Mouse (Mus musculus) E14TG2a.4 (cell line): ENCODE measurements at regions not wholly inside any gene's neighbourhood (a gene's known extent, or its start where the extent isn't known, plus 50 kb on each side); places are given as distances from the start of the nearest gene placed in this dataset.

ENCODE experiments used
- CTCF ChIP-seq: conservative IDR thresholded peaks from 2 replicates; pipeline ENCODE4 v1.5.1; 2014; ENCODE audit warnings: low read length
- POU5F1 ChIP-seq: IDR thresholded peaks from 2 replicates; pipeline ENCODE4 v1.6.1; 2014; ENCODE audit warnings: low read length, borderline replicate concordance

DNA sequence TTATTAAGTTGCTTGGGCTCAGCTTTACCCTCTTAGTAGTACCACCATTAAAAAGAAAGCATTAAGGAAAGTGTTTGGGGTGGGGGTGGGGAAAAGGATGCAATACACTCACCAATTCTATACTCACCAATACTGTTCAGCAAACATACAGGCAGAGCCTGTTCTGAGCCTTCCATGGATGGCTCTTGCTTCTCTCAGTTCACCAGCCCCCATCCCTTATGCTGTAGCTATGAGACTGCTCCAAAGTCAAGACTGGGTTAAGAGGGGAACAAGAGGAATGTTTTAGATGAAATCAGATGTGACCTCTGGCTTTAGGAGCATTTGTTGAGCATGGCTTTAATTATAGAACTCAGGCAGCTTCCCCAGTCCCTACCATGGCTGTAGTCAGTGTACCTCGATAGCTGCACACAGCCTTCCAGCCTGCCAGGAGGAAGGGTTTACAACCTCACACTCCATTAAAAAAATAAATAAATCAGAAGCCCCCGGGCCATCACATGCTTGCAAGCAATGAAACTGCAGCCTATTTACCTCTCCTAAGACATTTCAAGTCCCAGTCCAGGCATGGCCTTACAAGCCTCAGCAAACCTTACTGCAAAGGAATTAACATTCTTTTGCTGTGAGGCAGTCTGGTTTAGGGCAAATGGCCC, 122.8 kb upstream of the Ldb2 start:
- TF ChIP-seq POU5F1 (no peak), CTCF (no peak)
